In the genomic region with DNA sequence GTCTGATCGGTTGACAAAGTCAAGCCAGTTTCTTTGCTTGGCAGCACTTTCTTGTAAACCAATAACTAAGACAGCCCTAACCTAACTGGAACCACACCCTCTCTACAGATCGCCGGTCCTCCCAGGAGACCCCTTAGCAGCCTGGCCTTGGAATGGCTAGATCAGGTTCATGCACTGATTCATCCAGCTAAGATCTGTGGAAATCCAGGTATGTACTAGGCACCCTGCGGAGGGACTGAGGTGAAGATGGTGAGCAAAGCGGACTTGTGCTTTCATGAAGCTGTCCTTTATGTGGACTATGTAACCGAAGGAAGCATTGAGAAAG, we compare ENCODE assay signal across 8 mouse cellular contexts. TPM values are rescaled to one million over a fixed set of nuclear protein-coding genes. Genes with fewer than 3 reads are reported as not detected.
DNase-seq lines count a peak whose midpoint lies in the region; ATAC-seq and TF ChIP-seq lines count a peak whose summit lies in the region.

No protein-coding gene starts in this region.

- no peaks in the 10 kb centered on the region for H3K36me3 ChIP-seq in liver, embryonic 14.5 days (replicated peaks; ENCODE audit: control insufficient read depth, insufficient read depth, low read depth)

- ATAC-seq in liver, embryonic 14.5 days (ENCODE audit: insufficient read depth), result no peak; the same call in 1 of the 2 replicates

- intact Hi-C loops in gastrocnemius, adult 2 months (cut with DNase I), result no loop called here

- peaks cover 4 to 10% of the 10 kb centered on the region in 2 experiments; a peak in 2 of 4 replicates for H3K4me1 ChIP-seq in liver, embryonic 14.5 days (replicated peaks; ENCODE audit: control insufficient read depth in 2 of 2, insufficient read depth in 2 of 2, low read length in 1 of 2)

- peak overlapping the region; percentile 79 for H3K9ac ChIP-seq in liver, embryonic 14.5 days (replicated peaks)

- peak overlapping the region; percentile 82 for H3K4me3 ChIP-seq in gastrocnemius, adult 2 months
- peak overlapping the region; percentile 70 to 96 for H3K4me3 ChIP-seq in liver, embryonic 14.5 days (ENCODE audit: insufficient read depth in 1 of 2, low read depth in 2 of 2, low read length in 2 of 2)

- peak overlapping the region; percentile 85 for H3K27ac ChIP-seq in gastrocnemius, adult 2 months
- H3K27ac ChIP-seq in liver, embryonic 14.5 days, result no peak overlapping the region; the same call in 1 of the 2 replicates

- H3K9me3 ChIP-seq in liver, embryonic 14.5 days (ENCODE audit: control insufficient read depth, low read length), result no peaks in the 10 kb centered on the region

- no peaks in the 10 kb centered on the region for H3K27me3 ChIP-seq in liver, embryonic 14.5 days (ENCODE audit: control insufficient read depth, insufficient read depth, low read length)

- no peak for TF ChIP-seq CTCF in gastrocnemius, adult 2 months (IDR thresholded peaks at IDR 0.05)
- TF ChIP-seq CTCF in liver, embryonic 14.5 days (IDR thresholded peaks at IDR 0.05; ENCODE audit: low read depth), result no peak

- H3K4me2 ChIP-seq in liver, embryonic 14.5 days (ENCODE audit: low read depth), result peak overlapping the region; percentile 98

- DNase-seq in gastrocnemius, adult 2 months, result no peak
- no peak for DNase-seq in gastrocnemius, postnatal 10 days
- DNase-seq in urinary bladder, adult 2 months (ENCODE audit: low spot score), result peak; percentile 23
- no peak for DNase-seq in urinary bladder, postnatal 14 days (ENCODE audit: low spot score)
- DNase-seq in liver, embryonic 14.5 days (ENCODE audit: low read depth in 3 of 3, low spot score in 3 of 3), result no peak
- no peak for DNase-seq in right cerebral cortex, adult 18-20 months
- no peak for DNase-seq in cerebellum, postnatal 25 days
- no peak for DNase-seq in urinary bladder, postnatal 10 days (ENCODE audit: low spot score)

- 5% methylated on average over 6 of the region's 6 CpGs for WGBS in liver, embryonic 14.5 days (ENCODE audit: insufficient replicate concordance)

- TF ChIP-seq EP300 in liver, embryonic 14.5 days (IDR thresholded peaks at IDR 0.05; ENCODE audit: low read depth), result no peak

RNA-seq across cellular contexts. Expression of a gene that starts 0.5 kb away (rescaled TPM):
- 10 to 100 TPM; 27.4 to 33.1 TPM for total RNA-seq in gastrocnemius, adult 2 months (2021)
- 10 to 100 TPM; 23.5 to 23.7 TPM for total RNA-seq in gastrocnemius, postnatal 10 days (2021)
- 19.5 and 22.1 TPM in 2 replicates for polyA plus RNA-seq in urinary bladder, adult 2 months (2012; rRNA removed)
- polyA plus RNA-seq in liver, embryonic 14.5 days (2012; rRNA removed), result 34.0 and 34.3 TPM in 2 replicates
- 53.6 and 54.6 TPM in 2 replicates for polyA plus RNA-seq in liver, embryonic 14.5 days (2014; fragmentation: Nextera tagmentation; extraction: Ambion mirVana)

RNA-seq across cellular contexts. Expression of a gene that starts 16.4 kb away (rescaled TPM):
- total RNA-seq in gastrocnemius, adult 2 months (2021), result not detected
- 1 to 10 TPM in 1 of 2 experiments, not detected in 1; 7.8 TPM for total RNA-seq in gastrocnemius, postnatal 10 days (2021)
- not detected in 2 replicates for polyA plus RNA-seq in urinary bladder, adult 2 months (2012; rRNA removed)
- polyA plus RNA-seq in liver, embryonic 14.5 days (2012; rRNA removed), result 54.1 and 56.1 TPM in 2 replicates
- polyA plus RNA-seq in liver, embryonic 14.5 days (2014; fragmentation: Nextera tagmentation; extraction: Ambion mirVana), result 78.5 and 101 TPM in 2 replicates

RNA-seq across cellular contexts. Expression of a gene that starts 21.0 kb away (rescaled TPM):
- total RNA-seq in gastrocnemius, adult 2 months (2021), result not detected
- total RNA-seq in gastrocnemius, postnatal 10 days (2021), result not detected
- polyA plus RNA-seq in urinary bladder, adult 2 months (2012; rRNA removed), result 0.11 and 0.16 TPM in 2 replicates
- polyA plus RNA-seq in liver, embryonic 14.5 days (2012; rRNA removed), result not detected in 2 replicates
- polyA plus RNA-seq in liver, embryonic 14.5 days (2014; fragmentation: Nextera tagmentation; extraction: Ambion mirVana), result not detected in 2 replicates

RNA-seq across cellular contexts. Expression of a gene that starts 42.3 kb away (rescaled TPM):
- 1 to 10 TPM; 4.3 to 5.0 TPM for total RNA-seq in gastrocnemius, adult 2 months (2021)
- total RNA-seq in gastrocnemius, postnatal 10 days (2021), result 1 to 10 TPM; 6.2 to 9.2 TPM
- polyA plus RNA-seq in urinary bladder, adult 2 months (2012; rRNA removed), result 12.6 and 13.1 TPM in 2 replicates
- polyA plus RNA-seq in liver, embryonic 14.5 days (2012; rRNA removed), result 7.6 and 10.8 TPM in 2 replicates
- 11.9 and 14.9 TPM in 2 replicates for polyA plus RNA-seq in liver, embryonic 14.5 days (2014; fragmentation: Nextera tagmentation; extraction: Ambion mirVana)

RNA-seq across cellular contexts. Expression of a gene that starts 42.6 kb away (rescaled TPM):
- not detected for total RNA-seq in gastrocnemius, adult 2 months (2021)
- total RNA-seq in gastrocnemius, postnatal 10 days (2021), result not detected
- 8.2 and 17.0 TPM in 2 replicates for polyA plus RNA-seq in urinary bladder, adult 2 months (2012; rRNA removed)
- not detected in 2 replicates for polyA plus RNA-seq in liver, embryonic 14.5 days (2012; rRNA removed)
- not detected in 2 replicates for polyA plus RNA-seq in liver, embryonic 14.5 days (2014; fragmentation: Nextera tagmentation; extraction: Ambion mirVana)
